Mouse (Mus musculus) brain, embryonic 14.5 days (tissue): Measurements from ENCODE around the gene Cpne9.

Experiments used
- CTCF ChIP-seq: fragments of 200-500 bp; IDR thresholded peaks from 2 replicates; pipeline ENCODE4 v1.5.1; 2012; ENCODE audit warnings: inconsistent platforms, mild to moderate bottlenecking, moderate library complexity, borderline replicate concordance; ENCODE audit not compliant: insufficient read depth, insufficient read length; ENCODE audit errors: extremely low read depth
- POLR2A ChIP-seq: fragments of 200-500 bp; IDR thresholded peaks from 2 replicates; pipeline ENCODE4 v1.6.1; 2012; ENCODE audit warnings: mild to moderate bottlenecking, inconsistent platforms, borderline replicate concordance; ENCODE audit not compliant: poor library complexity, insufficient read depth, insufficient read length, severe bottlenecking; ENCODE audit errors: extremely low read depth

DNA sequence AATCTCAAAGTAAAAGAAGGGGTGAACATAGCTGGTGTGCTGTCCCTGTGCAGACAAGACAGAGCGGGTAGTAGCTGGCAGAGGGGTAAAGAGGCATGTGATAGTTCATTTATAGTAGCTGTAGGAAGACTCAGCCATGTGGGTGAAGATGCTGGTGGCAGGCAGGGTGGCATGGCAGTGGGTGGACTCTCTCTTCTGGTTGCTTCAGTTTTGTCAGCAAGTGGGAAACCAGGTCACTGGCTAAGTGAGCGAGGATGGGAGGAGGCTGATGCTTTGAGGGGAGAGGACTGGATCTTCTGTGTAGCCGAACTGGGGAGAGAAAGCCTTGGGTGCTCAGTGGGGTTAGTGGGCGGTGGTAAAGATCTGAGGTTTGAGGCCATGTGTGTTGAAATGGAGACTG lies 5.1 kb downstream of the Cpne9 start:
- TF ChIP-seq CTCF (no peak), POLR2A (no peak)
